Mouse (Mus musculus): ENCODE measurements around the gene A630001G21Rik. TPM values are rescaled to one million over a fixed set of nuclear protein-coding genes. Genes with fewer than 3 reads are reported as not detected.

A630001G21Rik gene
- polyA plus RNA-seq (2012; rRNA removed) = 1.1 and 2.2 TPM in 2 replicates

GRCm38 (mm10) chr1:85778436-85778835 is at the start of gene A630001G21Rik:
Gene A630001G21Rik, minus strand, starts transcription at chr1:85778643.

DNA sequence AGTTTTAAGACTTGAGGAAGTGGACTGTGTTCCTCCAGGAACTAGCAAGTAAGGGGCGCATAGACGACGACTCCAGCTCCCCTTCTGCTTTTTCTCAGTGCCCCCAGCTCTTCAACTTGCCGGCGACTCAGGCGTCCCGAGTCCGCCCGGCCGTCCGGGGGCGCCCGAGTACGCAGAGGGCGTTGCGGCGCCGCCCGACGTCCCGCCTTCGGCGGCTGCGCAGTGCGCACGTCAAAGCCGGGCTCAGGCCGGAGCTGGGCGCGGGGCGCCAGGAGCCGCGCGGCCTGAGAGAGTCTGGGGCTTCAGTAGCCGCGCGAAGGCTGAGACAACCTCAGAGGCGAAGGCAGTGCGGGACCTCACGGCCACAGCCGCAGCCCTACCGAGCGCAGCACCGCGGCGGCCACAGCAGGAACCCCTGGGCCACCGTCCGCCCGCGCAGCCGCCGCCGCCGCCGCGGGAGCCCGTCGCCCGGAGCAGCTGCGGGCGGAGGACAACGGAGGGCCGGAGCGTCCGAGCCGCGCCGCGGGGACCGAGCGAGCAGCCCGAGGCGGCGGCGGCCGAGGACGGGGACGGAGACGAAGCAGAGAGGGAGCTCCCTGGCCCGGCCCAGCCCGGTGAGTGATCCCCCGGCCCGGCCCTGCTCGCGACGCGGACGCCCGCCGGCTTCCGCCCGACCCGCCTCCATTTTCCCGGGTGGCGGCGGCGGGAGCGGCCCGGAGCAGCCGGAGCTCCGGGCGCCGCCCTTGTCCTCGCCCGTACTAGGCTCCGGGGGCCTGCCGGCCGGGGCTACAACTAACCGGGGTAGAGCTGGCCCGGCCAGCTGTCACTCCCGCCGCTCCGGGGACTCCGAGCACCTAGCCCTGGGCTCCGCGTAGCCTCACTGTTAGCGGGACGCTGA is 15.0 kb upstream of the A630001G21Rik start, which contains the start of gene Cab39:
TSS of gene Cab39 (plus strand) at position 234 of the 898 bp plus-strand sequence.

Other genes with a start within 250 kb of the A630001G21Rik start
- not detected in 2 replicates for gene G530012D18Rik, start 203.0 kb downstream of the A630001G21Rik start, polyA plus RNA-seq (2012; rRNA removed)
- 5.2 and 5.8 TPM in 2 replicates for gene Sp110, start 179.8 kb downstream of the A630001G21Rik start, polyA plus RNA-seq (2012; rRNA removed)
- 2.3 and 2.6 TPM in 2 replicates for gene Sp140, start 178.3 kb downstream of the A630001G21Rik start, polyA plus RNA-seq (2012; rRNA removed)
- 2.3 and 3.4 TPM in 2 replicates for gene Sp100, start 128.7 kb downstream of the A630001G21Rik start, polyA plus RNA-seq (2012; rRNA removed)
- 59.7 and 77.0 TPM in 2 replicates for gene Cab39, start 14.8 kb upstream of the A630001G21Rik start, polyA plus RNA-seq (2012; rRNA removed)
- 119 and 167 TPM in 2 replicates for gene Itm2c, start 115.6 kb upstream of the A630001G21Rik start, polyA plus RNA-seq (2012; rRNA removed)
- 0.06 TPM in 1 of 2 replicates, not detected in the other for gene 4933407L21Rik, start 149.8 kb upstream of the A630001G21Rik start, polyA plus RNA-seq (2012; rRNA removed)
- 0.42 and 0.54 TPM in 2 replicates for gene Gpr55, start 182.4 kb upstream of the A630001G21Rik start, polyA plus RNA-seq (2012; rRNA removed)
- not detected in 2 replicates for gene Spata3, start 238.2 kb upstream of the A630001G21Rik start, polyA plus RNA-seq (2012; rRNA removed)

All from colon, adult 2 months (tissue).